Mouse (Mus musculus) megakaryocyte, embryonic 14.5 days (primary cell): ENCODE data around the gene Man1b1. TPM values are rescaled to one million over a fixed set of nuclear protein-coding genes. Genes with fewer than 3 reads are reported as not detected.
A peak's percentile ranks its signal among the peaks of the same experiment; 100 is the strongest.

ENCODE experiments used
- H3K27me3 ChIP-seq: replicated peaks from 2 replicates; pipeline ENCODE3; 2012; ENCODE audit warnings: inconsistent platforms
- H3K36me3 ChIP-seq: replicated peaks from 2 replicates; pipeline ENCODE3; 2012; ENCODE audit warnings: low read length, inconsistent platforms, mixed read lengths
- H3K4me1 ChIP-seq: 2 replicates; pipeline ENCODE4 v1.6.1; 2012; ENCODE audit warnings: inconsistent platforms
- H3K4me3 ChIP-seq: replicated peaks from 2 replicates; pipeline ENCODE3; 2012; ENCODE audit warnings: moderate library complexity, mild to moderate bottlenecking, inconsistent platforms
- H3K9me3 ChIP-seq: 2 replicates; pipeline ENCODE4 v1.6.1; 2012; ENCODE audit warnings: inconsistent platforms
- FLI1 ChIP-seq: IDR thresholded peaks from 2 replicates; pipeline ENCODE4 v1.6.1; 2012; ENCODE audit warnings: low read length, inconsistent platforms, mixed read lengths
- GATA1 ChIP-seq: IDR thresholded peaks from 3 replicates; pipeline ENCODE4 v1.6.1; 2012; ENCODE audit warnings: mixed read lengths, low read length, inconsistent platforms, borderline replicate concordance
- polyA plus RNA-seq: library from polyadenylated mRNA; stranded (reverse); fragments of >175 nt; gene quantifications from 2 replicates; pipeline ENCODE4 v1.2.3, GENCODE M21; 2012; ENCODE audit warnings: low replicate concordance; ENCODE audit not compliant: insufficient read depth

Man1b1 gene
- polyA plus RNA-seq, 1 experiment = 4.4 TPM

DNA sequence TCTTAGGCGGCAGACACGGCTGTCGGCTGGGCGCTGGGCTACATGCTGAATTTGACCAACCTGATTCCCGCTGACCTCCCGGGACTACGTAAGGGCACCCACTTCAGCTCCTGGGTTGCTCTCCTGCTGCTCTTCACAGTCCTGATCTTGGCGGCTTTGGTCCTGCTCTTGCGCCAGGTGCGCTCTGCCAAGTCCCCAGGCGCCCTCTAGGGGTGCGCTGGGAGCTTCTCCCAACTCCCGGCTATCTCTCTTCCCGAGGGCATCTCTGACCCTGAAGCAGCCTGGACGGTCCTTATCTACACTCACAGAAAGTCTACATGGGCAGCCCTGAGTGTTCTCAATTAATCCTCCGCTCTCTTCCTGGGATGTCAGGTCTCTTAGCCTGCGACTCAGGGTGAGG is 68.6 kb downstream of the Man1b1 start:
- no peak for TF ChIP-seq GATA1
- no peak for TF ChIP-seq FLI1
- H3K9me3 ChIP-seq = no peaks in the 10 kb centered on the region
- H3K27me3 ChIP-seq = peaks cover 98% of the 10 kb centered on the region

More for the DNA sequence above, 68.6 kb downstream of the Man1b1 start:
- no peaks in the 10 kb centered on the region for H3K36me3 ChIP-seq
- peaks cover 34% of the 10 kb centered on the region for H3K4me1 ChIP-seq
- peak overlapping the region; percentile 69 for H3K4me3 ChIP-seq

Other genes starting within 250 kb of the Man1b1 start
- gene Noxa1, start 237.2 kb upstream of the Man1b1 start, polyA plus RNA-seq = not detected in 2 replicates
- gene Nrarp, start 151.6 kb upstream of the Man1b1 start, polyA plus RNA-seq = 7.9 and 8.1 TPM in 2 replicates
- gene Tor4a, start 135.5 kb upstream of the Man1b1 start, polyA plus RNA-seq = 10.3 and 14.6 TPM in 2 replicates
- gene Nelfb, start 120.8 kb upstream of the Man1b1 start, polyA plus RNA-seq = 22.9 and 24.0 TPM in 2 replicates
- gene Stpg3, start 117.7 kb upstream of the Man1b1 start, polyA plus RNA-seq = 0.08 and 1.5 TPM in 2 replicates
- not detected in 2 replicates for gene Fam166a, start 113.6 kb upstream of the Man1b1 start, polyA plus RNA-seq
- 264 and 365 TPM in 2 replicates for gene Tubb4b, start 107.6 kb upstream of the Man1b1 start, polyA plus RNA-seq
- not detected in 2 replicates for gene Slc34a3, start 98.0 kb upstream of the Man1b1 start, polyA plus RNA-seq
- gene Rnf224, start 95.6 kb upstream of the Man1b1 start, polyA plus RNA-seq = not detected in 2 replicates
- gene Rnf208, start 90.1 kb upstream of the Man1b1 start, polyA plus RNA-seq = 3.8 and 7.6 TPM in 2 replicates
- gene Cysrt1, start 89.9 kb upstream of the Man1b1 start, polyA plus RNA-seq = not detected in 2 replicates
- gene AL732309.1, start 85.5 kb upstream of the Man1b1 start, polyA plus RNA-seq = 1.1 TPM in 1 of 2 replicates, not detected in the other
- gene Tmem203, start 76.9 kb upstream of the Man1b1 start, polyA plus RNA-seq = 16.3 and 20.0 TPM in 2 replicates
- gene Tprn, start 69.7 kb upstream of the Man1b1 start, polyA plus RNA-seq = 11.9 and 12.9 TPM in 2 replicates
- 34.6 and 160 TPM in 2 replicates for gene Ssna1, start 59.9 kb upstream of the Man1b1 start, polyA plus RNA-seq
- 3.1 and 14.8 TPM in 2 replicates for gene Anapc2, start 59.9 kb upstream of the Man1b1 start, polyA plus RNA-seq
- not detected in 2 replicates for gene Tmem210, start 44.2 kb upstream of the Man1b1 start, polyA plus RNA-seq
- not detected in 2 replicates for gene Lrrc26, start 42.4 kb upstream of the Man1b1 start, polyA plus RNA-seq
- gene Grin1, start 13.2 kb upstream of the Man1b1 start, polyA plus RNA-seq = not detected in 2 replicates
- gene Dpp7, start 24.0 kb downstream of the Man1b1 start, polyA plus RNA-seq = 4.3 and 4.4 TPM in 2 replicates
- 12.1 and 13.3 TPM in 2 replicates for gene Uap1l1, start 33.3 kb downstream of the Man1b1 start, polyA plus RNA-seq
- gene Sapcd2, start 40.0 kb downstream of the Man1b1 start, polyA plus RNA-seq = 26.7 and 29.9 TPM in 2 replicates
- gene Entpd2, start 63.5 kb downstream of the Man1b1 start, polyA plus RNA-seq = 1.3 TPM in 1 of 2 replicates, not detected in the other
- 3.7 and 3.9 TPM in 2 replicates for gene Npdc1, start 67.0 kb downstream of the Man1b1 start, polyA plus RNA-seq
- 4.3 TPM in 1 of 2 replicates, not detected in the other for gene Fut7, start 90.9 kb downstream of the Man1b1 start, polyA plus RNA-seq
- 13.1 and 24.3 TPM in 2 replicates for gene Abca2, start 96.4 kb downstream of the Man1b1 start, polyA plus RNA-seq
- gene Clic3, start 124.5 kb downstream of the Man1b1 start, polyA plus RNA-seq = not detected in 2 replicates
- 51.1 and 52.3 TPM in 2 replicates for gene Paxx, start 128.8 kb downstream of the Man1b1 start, polyA plus RNA-seq
- gene Ptgds, start 137.7 kb downstream of the Man1b1 start, polyA plus RNA-seq = not detected in 2 replicates
- not detected in 2 replicates for gene Lcn12, start 161.6 kb downstream of the Man1b1 start, polyA plus RNA-seq
- 46.2 and 91.1 TPM in 2 replicates for gene Fbxw5, start 168.4 kb downstream of the Man1b1 start, polyA plus RNA-seq
- 0.43 TPM in 1 of 2 replicates, not detected in the other for gene C8g, start 169.4 kb downstream of the Man1b1 start, polyA plus RNA-seq
- gene Traf2, start 214.6 kb downstream of the Man1b1 start, polyA plus RNA-seq = 0.78 and 7.0 TPM in 2 replicates
- 316 and 1,404 TPM in 2 replicates for gene Edf1, start 225.5 kb downstream of the Man1b1 start, polyA plus RNA-seq
- gene Mamdc4, start 242.5 kb downstream of the Man1b1 start, polyA plus RNA-seq = 0.75 TPM in 1 of 2 replicates, not detected in the other
- gene Phpt1, start 242.9 kb downstream of the Man1b1 start, polyA plus RNA-seq = 4.7 TPM in 1 of 2 replicates, not detected in the other
- gene Ajm1, start 249.4 kb downstream of the Man1b1 start, polyA plus RNA-seq = 0.44 and 0.85 TPM in 2 replicates